Mouse (Mus musculus) forebrain, embryonic 13.5 days (tissue): ENCODE measurements around the gene Sorl1. TPM values are rescaled to one million over a fixed set of nuclear protein-coding genes. Genes with fewer than 3 reads are reported as not detected.

Source experiments
- ATAC-seq: fragments of 200-750 bp; cut with Nextera tagmentation; 2 replicates; pipeline ENCODE4 v1.8.0; 2017
- H3K27ac ChIP-seq: fragments of 300-500 bp; sonication (generic); 2 replicates; pipeline ENCODE4 v1.5.1; 2015; ENCODE audit warnings: inconsistent platforms, mild to moderate bottlenecking, moderate library complexity
- H3K27me3 ChIP-seq: fragments of 300-500 bp; sonication (generic); 2 replicates; pipeline ENCODE4 v1.6.1; 2015; ENCODE audit warnings: mild to moderate bottlenecking, inconsistent platforms
- H3K36me3 ChIP-seq: fragments of 300-500 bp; sonication (generic); 2 replicates; pipeline ENCODE4 v1.6.1; 2015; ENCODE audit warnings: mild to moderate bottlenecking, inconsistent platforms; ENCODE audit not compliant: poor library complexity, severe bottlenecking
- H3K4me1 ChIP-seq: fragments of 300-500 bp; sonication (generic); 2 replicates; pipeline ENCODE4 v1.6.1; 2015; ENCODE audit warnings: inconsistent platforms
- H3K4me2 ChIP-seq: fragments of 300-500 bp; sonication (generic); 2 replicates; pipeline ENCODE4 v1.6.1; 2015; ENCODE audit warnings: inconsistent platforms, mild to moderate bottlenecking, moderate library complexity
- H3K4me3 ChIP-seq: fragments of 300-500 bp; sonication (generic); 2 replicates; pipeline ENCODE4 v1.5.1; 2015; ENCODE audit warnings: mild to moderate bottlenecking, inconsistent platforms
- H3K9ac ChIP-seq: fragments of 300-500 bp; sonication (generic); 2 replicates; pipeline ENCODE4 v1.6.1; 2015; ENCODE audit warnings: mild to moderate bottlenecking, inconsistent platforms
- H3K9me3 ChIP-seq: fragments of 300-500 bp; sonication (generic); replicated peaks from 2 replicates; pipeline ENCODE4 v1.6.1; 2016; ENCODE audit warnings: inconsistent platforms
- WGBS: fragments of 180-500 bp; shearing (Covaris S2); methylation state at CpG from one replicate; pipeline ENCODE4 v1.1.7; 2015; 5-methylcytosine and 5-hydroxymethylcytosine counted together
- polyA plus RNA-seq: library from polyadenylated mRNA; unstranded; fragments of >200 nt; fragmentation: Nextera tagmentation; extraction: Ambion mirVana; gene quantifications from 2 replicates; pipeline ENCODE4 v1.2.1, GENCODE M21; 2015

Sorl1 gene
- polyA plus RNA-seq, 1 experiment from 2014 or later, result 11.5 TPM

DNA sequence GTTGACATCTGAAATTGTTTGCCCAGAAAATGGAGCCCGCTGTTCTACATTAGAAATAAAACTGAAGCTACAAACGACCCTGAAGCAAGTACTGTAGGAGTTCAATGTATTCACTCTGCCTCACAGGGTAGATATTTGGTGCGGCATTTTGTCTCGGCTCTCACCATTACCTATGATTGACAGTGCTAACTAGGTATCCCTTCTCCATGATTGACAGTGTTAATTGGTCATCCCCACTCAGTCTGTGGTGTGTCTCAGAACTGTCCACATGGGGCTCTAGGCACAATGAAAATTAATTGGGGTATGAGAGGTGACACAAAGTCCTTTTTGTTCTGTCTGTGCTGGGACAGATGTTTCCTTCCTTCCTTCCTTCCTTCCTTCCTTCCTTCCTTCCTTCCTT, 23.9 kb upstream of the Sorl1 start:
- 42% methylated on average over 4 of the region's 4 CpGs for WGBS
- H3K27me3 ChIP-seq, result no peaks in the 10 kb centered on the region

DNA sequence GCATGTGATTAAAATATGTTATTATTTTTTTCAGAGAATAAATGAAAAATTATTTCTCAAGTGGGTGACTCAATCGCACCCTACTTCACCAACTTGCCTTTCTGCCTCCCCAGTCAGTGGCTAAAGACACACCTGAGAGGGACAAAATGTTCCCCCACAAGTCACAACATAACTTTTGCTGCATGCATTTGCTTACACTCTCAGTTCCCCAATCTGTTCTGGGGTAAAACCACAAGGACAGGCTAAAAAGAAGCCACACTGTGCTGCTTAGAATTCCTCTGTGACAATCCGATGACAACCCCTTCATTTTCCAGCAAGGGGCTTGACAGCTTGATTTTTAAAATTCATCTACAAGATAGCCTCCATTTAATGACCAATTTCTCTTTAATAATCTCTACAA, 22.4 kb upstream of the Sorl1 start:
- H3K9me3 ChIP-seq, result peaks cover 9% of the 10 kb centered on the region
- H3K27ac ChIP-seq, result no peak overlapping the region
- H3K27me3 ChIP-seq, result no peaks in the 10 kb centered on the region
- H3K4me1 ChIP-seq, result peaks cover 7% of the 10 kb centered on the region; the same call in 1 of the 2 replicates
- no peak overlapping the region for H3K4me3 ChIP-seq
- no peaks in the 10 kb centered on the region for H3K36me3 ChIP-seq
- ATAC-seq, result no peak
- H3K9ac ChIP-seq, result no peak overlapping the region
- 91% methylated on average over 2 of the region's 2 CpGs for WGBS
- no peak overlapping the region for H3K4me2 ChIP-seq

More for the DNA sequence above, 23.9 kb upstream of the Sorl1 start:
- Histone ChIP-seq H3K9me3 (peaks cover 9% of the 10 kb centered on the region), H3K9ac (no peak overlapping the region), H3K36me3 (no peaks in the 10 kb centered on the region), H3K4me3 (no peak overlapping the region), H3K27ac (no peak overlapping the region), H3K4me2 (no peak overlapping the region), H3K4me1 (peaks cover 7% of the 10 kb centered on the region; the same call in 1 of the 2 replicates)
- ATAC-seq, result peak; percentile 69; the same call in 1 of the 2 replicates

DNA sequence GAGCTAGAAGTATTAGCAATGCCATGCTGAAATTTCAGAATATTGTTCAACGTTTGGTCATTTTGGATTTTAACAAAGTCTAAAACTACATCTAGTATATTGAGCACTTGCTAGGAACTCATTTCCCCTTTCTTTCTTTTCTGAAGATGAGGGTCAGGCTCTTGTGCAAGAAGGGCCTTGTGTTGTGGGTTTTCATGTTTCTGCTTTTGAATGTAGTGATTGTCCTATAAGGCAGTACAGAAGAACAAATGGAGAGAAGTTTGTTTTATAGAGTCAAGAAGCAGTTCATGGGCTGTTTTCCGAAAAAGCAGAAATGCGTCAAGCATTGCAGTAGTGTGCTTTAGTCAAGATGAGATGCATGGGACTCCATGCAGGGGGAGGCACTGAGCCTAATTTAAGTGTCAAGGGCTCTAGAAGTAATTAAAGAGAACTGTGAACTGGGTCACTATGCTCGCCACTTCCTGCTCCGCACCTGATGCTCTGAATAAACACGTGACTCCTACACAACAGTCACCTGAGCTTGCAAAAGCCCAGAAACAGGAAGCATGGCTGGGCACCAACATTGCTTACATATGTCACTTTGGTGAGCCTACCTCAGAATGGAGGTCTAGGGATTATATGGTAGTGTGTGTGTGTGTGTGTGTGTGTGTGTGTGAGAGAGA, 17.6 kb upstream of the Sorl1 start:
- Histone ChIP-seq H3K9ac (no peak overlapping the region), H3K27me3 (no peaks in the 10 kb centered on the region), H3K36me3 (no peaks in the 10 kb centered on the region), H3K4me3 (no peak overlapping the region), H3K27ac (no peak overlapping the region), H3K9me3 (peaks cover 9% of the 10 kb centered on the region), H3K4me2 (no peak overlapping the region), H3K4me1 (no peaks in the 10 kb centered on the region)
- ATAC-seq, result no peak
- WGBS, result 89% methylated on average over 6 of the region's 6 CpGs

DNA sequence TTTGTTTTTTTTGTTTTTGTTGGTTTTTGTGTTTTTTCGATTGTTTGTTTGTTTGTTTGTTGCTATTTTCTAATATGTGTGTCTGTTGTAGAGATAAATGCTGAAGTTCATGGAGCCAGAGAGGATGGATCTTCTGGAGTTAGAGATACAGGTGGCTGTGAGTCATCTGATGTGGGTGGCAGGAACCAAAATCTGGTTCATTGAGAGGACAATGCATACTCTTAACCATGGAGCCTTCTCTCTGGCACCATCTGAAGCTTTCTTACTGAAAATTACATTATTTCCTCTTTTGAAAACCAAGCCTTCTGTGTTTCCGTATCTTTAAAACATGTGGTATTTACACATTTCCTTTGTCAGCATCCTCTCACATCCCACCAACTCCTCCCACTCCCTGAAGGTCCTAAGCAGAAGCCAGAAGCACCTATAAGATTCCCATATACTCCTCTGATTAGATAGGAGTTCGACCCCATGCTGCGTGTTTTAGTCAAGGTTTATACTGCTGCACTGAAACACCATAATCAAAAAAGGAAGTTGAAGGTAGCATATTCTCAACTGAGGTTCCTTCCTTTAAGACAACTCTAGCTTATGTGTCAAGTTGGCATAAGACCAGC, 14.3 kb upstream of the Sorl1 start:
- Histone ChIP-seq H3K4me2 (no peak overlapping the region), H3K9me3 (no peaks in the 10 kb centered on the region), H3K4me1 (peaks cover 2% of the 10 kb centered on the region; the same call in 1 of the 2 replicates), H3K4me3 (no peak overlapping the region), H3K27ac (no peak overlapping the region), H3K9ac (no peak overlapping the region), H3K27me3 (no peaks in the 10 kb centered on the region), H3K36me3 (no peaks in the 10 kb centered on the region)
- no peak for ATAC-seq
- WGBS, result 90% methylated on average over 4 of the region's 4 CpGs

DNA sequence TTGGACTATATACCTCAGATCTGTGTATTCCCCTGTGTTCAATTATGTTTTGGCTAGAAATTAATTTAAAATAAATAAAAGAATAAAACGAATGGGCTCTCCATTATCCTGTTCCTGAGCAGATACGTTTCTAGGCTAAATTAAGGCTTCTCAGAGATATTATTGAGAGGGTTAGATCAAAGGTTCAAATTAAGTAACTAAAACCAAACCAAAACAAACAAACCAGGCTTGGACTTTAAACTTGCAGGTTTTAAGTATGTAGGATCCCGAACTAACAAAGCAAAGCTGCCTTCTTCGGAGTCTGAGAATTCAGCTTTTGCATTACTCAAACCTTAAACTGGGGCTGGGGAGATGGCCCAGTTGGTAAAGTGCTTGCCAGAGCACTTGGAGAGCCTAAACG, 13.5 kb upstream of the Sorl1 start:
- no peaks in the 10 kb centered on the region for H3K9me3 ChIP-seq
- H3K36me3 ChIP-seq, result no peaks in the 10 kb centered on the region
- WGBS, result 82% methylated on average over 5 of the region's 5 CpGs
- H3K27ac ChIP-seq, result no peak overlapping the region
- H3K4me2 ChIP-seq, result no peak overlapping the region
- no peaks in the 10 kb centered on the region for H3K27me3 ChIP-seq
- no peak overlapping the region for H3K4me3 ChIP-seq
- no peak overlapping the region for H3K9ac ChIP-seq
- no peak for ATAC-seq
- peaks cover 8% of the 10 kb centered on the region; the same call in 1 of the 2 replicates for H3K4me1 ChIP-seq

DNA sequence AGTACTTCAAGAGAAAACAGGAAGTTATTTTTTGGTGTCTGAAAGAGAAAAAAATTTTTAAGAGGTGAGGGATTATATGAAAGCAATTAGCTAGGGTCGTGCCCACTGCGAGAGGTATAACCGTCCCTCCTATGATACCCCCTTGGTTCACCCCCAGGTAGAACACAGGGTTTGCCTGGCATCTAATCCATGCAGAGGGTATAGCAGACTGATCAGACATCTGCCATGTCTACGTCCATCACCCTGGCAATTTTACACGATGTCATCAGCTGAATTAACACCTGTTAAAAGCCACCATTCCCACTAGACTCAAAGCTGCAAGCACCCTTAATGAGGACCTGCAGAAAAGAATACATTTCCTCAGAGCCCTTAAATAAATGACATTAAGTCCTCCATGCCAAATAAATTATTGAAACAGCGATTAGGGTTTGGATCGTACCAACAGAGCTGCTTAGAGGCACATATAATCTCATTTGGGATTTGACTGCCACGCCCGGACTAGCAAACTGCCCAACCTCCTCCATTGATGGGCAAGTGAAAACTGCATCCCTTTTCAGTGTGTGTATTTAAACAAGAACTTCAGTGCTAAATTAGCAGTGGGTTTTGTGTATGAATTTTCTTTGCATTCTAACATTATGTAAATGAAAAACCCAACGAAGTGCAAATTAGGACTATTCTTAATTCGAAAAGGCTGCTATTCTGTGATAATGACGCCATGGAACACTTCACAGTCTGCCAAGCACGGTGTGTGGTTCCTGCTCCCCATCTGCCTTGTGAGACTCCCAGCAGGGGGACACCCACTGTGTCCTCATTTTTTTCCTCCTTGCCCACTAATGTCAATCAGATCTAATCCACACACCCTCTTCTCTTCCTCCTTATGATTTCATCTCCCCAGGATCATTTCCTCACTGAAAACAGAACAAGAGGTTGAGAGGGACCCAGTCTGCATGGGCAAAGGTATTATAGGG, 7.0 kb upstream of the Sorl1 start:
- Histone ChIP-seq H3K4me1 (peaks cover 35% of the 10 kb centered on the region), H3K27ac (peak overlapping the region; percentile 27), H3K9ac (no peak overlapping the region), H3K9me3 (no peaks in the 10 kb centered on the region), H3K4me2 (no peak overlapping the region), H3K27me3 (no peaks in the 10 kb centered on the region), H3K36me3 (no peaks in the 10 kb centered on the region), H3K4me3 (no peak overlapping the region)
- WGBS, result 45% methylated on average over 13 of the region's 13 CpGs
- ATAC-seq, result peak; percentile 87

DNA sequence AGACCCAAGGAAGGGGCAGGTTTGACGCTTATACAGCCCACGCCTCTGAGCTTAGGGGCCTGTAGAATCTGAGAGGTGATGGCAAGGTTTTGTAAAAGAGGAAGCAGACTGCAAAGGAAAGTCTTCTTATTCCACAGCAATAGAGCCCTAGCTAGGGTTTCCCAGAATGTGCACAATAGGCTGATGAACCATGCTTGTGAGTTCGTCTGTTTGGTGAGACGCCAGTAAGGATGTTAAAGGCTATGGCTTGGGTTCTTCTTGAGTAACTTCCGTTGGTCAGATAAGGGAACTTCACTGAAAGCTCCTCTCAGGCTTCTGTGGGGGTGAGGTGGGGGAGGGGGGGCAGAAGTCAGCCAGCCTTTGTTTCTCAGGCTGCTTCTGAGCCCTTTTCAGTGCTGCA, 3.9 kb upstream of the Sorl1 start:
- H3K36me3 ChIP-seq, result no peaks in the 10 kb centered on the region
- H3K4me3 ChIP-seq, result no peak overlapping the region
- no peak overlapping the region for H3K27ac ChIP-seq
- WGBS, result 81% methylated on average over 5 of the region's 5 CpGs
- H3K4me2 ChIP-seq, result no peak overlapping the region
- H3K4me1 ChIP-seq, result peaks cover 54% of the 10 kb centered on the region
- ATAC-seq, result no peak
- H3K9ac ChIP-seq, result no peak overlapping the region
- no peaks in the 10 kb centered on the region for H3K27me3 ChIP-seq
- H3K9me3 ChIP-seq, result no peaks in the 10 kb centered on the region

DNA sequence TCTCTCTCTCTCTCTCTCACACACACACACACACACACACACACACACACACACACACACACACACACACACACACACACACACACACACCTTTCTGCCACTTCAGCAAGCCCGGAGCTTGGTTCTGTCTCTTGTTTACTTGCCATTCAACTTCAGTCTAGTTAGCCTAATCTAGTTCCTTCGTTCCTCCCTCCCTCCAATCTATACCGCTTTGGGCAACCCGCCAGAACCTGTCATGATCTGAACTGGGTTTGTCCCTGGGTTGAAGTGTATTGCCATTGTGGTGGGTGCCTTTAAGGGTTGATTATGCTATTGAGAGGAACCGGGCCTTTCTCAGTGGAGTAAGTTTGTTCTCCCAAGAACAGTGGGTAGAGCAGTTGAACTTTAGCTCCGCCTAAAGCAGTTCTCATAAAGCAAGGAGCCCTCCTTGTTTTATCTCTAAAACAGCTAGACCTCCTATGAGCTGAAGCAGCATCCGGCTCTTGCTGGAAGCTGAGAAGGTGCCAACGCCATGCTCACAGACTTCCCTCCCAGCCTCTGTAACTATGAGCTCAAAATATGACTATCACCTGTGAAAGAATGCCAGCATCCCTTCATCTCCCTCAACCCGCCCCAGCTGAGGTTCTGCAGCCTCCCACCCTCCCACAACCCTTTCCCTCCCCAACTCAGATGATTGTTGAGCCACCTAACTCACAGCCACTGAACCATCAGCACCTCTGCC, 1.3 kb upstream of the Sorl1 start:
- peaks cover 59% of the 10 kb centered on the region for H3K4me1 ChIP-seq
- 62% methylated on average over 9 of the region's 9 CpGs for WGBS
- H3K4me3 ChIP-seq, result no peak overlapping the region
- H3K9me3 ChIP-seq, result no peaks in the 10 kb centered on the region
- no peaks in the 10 kb centered on the region for H3K27me3 ChIP-seq
- H3K27ac ChIP-seq, result no peak overlapping the region
- H3K9ac ChIP-seq, result no peak overlapping the region
- no peak for ATAC-seq
- H3K4me2 ChIP-seq, result no peak overlapping the region
- H3K36me3 ChIP-seq, result no peaks in the 10 kb centered on the region

DNA sequence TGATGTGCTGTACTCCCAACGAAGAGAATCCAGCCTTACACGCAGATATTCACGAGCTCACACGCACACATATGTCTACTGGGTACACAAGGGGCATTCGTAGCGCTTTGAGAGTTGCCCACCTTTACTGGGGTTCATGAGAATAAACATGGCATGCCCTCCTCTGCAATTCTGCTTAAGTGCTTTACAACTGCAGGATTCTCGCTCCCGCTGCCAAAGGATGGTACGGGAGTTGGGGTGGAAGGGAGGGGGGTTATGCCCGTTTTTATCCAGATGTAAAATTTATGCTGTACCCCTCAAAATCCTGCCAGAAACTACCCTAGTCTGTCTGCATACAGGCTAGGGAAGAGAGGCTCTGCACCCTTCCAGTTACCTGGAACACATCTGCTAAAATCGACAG, 893 bp downstream of the Sorl1 start:
- Histone ChIP-seq H3K36me3 (no peaks in the 10 kb centered on the region), H3K27ac (peak overlapping the region; percentile 59; the same call in 1 of the 2 replicates), H3K4me1 (peaks cover 56% of the 10 kb centered on the region), H3K27me3 (no peaks in the 10 kb centered on the region), H3K4me3 (peak overlapping the region; percentile 82), H3K4me2 (peak overlapping the region; percentile 96), H3K9ac (peak overlapping the region; percentile 91), H3K9me3 (no peaks in the 10 kb centered on the region)
- no peak; the same call in 1 of the 2 replicates for ATAC-seq
- 28% methylated on average over 11 of the region's 11 CpGs for WGBS

DNA sequence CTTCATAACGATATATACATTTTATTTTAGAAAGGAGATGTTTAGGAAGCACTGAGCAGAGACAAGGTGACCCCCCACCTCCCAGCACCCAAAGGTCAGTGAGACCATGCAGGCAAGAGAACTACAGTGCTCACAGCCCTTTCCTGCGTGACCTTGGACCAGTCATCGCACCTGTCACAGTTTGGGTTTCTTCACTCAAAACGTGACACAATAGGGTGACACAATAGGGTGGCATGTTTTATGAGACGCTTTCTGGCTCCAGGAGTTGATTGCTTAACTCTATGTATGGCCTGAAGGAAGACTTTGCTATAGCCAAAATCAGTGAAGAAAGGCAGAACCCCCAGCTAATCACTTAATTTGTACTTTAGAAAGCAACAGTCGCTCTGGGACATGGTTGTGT, 1.7 kb downstream of the Sorl1 start:
- Histone ChIP-seq H3K27me3 (no peaks in the 10 kb centered on the region), H3K4me3 (peak overlapping the region; percentile 82), H3K4me2 (peak overlapping the region; percentile 96), H3K9ac (peak overlapping the region; percentile 91; the same call in 1 of the 2 replicates), H3K36me3 (no peaks in the 10 kb centered on the region), H3K9me3 (no peaks in the 10 kb centered on the region), H3K27ac (no peak overlapping the region), H3K4me1 (peaks cover 56% of the 10 kb centered on the region)
- 91% methylated on average over 6 of the region's 6 CpGs for WGBS
- ATAC-seq, result no peak

DNA sequence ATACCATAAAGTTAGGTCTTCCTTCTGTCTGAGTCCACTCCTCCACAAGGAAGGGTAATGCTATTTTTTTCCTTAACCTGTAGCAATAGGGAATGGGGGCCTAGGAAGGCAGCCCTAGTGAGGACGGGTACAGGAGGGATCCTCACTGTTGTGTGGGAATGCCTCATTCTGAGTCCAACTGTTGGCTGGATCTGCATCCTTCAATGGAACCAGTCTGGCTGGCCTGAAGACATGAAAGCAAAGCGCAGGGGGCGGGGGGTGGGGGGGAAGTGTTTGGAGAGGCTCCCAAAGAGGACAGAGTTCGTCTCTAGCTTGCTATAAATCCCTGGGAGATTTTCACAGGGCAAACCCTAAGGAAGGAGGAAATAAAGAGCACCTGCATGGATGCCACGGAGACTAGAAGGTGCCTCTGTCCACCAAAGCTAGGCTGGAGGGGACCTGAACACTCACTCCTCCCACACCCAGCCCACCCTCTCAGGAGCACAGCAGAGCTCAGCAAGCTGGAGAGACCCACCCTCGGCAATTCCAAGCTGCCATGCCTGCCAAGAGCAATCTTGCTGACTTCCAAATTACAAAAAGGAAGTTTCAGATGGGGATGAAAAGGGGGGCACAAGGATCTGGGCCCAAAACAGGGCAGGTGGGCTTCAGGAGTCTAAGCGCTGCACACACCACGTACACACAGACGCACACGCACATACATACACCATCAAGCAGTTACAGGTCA, 2.3 kb downstream of the Sorl1 start:
- Histone ChIP-seq H3K27me3 (no peaks in the 10 kb centered on the region), H3K9me3 (no peaks in the 10 kb centered on the region), H3K4me2 (peak overlapping the region; percentile 96), H3K4me1 (peaks cover 56% of the 10 kb centered on the region), H3K36me3 (no peaks in the 10 kb centered on the region), H3K4me3 (peak overlapping the region; percentile 82), H3K9ac (peak overlapping the region; percentile 34; the same call in 1 of the 2 replicates), H3K27ac (no peak overlapping the region)
- no peak for ATAC-seq
- 72% methylated on average over 10 of the region's 10 CpGs for WGBS
